Mouse (Mus musculus) spleen, adult 12 weeks (tissue): Measurements from ENCODE around the gene Selenoi.
"Not testable (repeated sequence)": the region's sequence is repeated elsewhere in the genome, so short reads cannot be mapped to it uniquely, and the experiment has no call there.

Source experiments
- DNase-seq: peaks from one replicate; pipeline ENCODE4 v3.0.0; 2022; ENCODE audit warnings: low spot score

The Selenoi gene

DNA sequence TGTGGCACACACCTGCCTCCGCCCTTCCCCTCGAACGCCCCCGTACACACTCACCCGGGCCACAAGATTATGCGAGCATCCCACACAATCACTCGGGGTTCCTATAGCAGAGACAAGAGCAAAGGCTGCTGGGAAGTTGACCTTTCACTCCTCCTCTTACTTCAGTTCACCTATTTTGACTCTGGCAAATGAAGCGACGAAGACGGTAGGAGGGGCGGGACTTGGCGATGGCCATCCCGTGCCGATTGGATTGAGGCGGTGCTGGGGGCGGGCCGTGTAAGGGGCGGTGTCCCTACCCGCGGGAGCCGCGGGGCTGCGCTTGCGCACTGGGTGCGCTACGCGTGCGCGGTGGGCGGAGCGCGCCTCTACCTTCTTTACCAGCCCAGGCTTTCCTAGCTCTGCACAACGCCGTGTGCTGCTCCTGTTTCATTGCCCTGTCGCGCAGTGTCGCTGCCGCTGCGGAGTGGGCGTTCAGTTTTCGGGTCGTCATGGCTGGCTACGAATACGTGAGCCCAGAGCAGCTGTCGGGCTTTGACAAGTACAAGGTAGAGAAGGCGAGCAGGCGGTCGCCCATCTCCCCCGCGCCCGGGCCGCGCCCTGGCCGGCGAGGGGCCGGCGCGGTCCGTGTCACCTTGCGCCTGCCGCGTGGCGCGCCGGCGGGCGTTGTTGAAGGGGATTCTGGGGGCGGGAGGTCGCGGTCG, at the start of gene Selenoi:
Gene Selenoi (plus strand): TSS at position 311 of the 701 bp plus-strand sequence.
- DNase-seq: peak; percentile 99

DNA sequence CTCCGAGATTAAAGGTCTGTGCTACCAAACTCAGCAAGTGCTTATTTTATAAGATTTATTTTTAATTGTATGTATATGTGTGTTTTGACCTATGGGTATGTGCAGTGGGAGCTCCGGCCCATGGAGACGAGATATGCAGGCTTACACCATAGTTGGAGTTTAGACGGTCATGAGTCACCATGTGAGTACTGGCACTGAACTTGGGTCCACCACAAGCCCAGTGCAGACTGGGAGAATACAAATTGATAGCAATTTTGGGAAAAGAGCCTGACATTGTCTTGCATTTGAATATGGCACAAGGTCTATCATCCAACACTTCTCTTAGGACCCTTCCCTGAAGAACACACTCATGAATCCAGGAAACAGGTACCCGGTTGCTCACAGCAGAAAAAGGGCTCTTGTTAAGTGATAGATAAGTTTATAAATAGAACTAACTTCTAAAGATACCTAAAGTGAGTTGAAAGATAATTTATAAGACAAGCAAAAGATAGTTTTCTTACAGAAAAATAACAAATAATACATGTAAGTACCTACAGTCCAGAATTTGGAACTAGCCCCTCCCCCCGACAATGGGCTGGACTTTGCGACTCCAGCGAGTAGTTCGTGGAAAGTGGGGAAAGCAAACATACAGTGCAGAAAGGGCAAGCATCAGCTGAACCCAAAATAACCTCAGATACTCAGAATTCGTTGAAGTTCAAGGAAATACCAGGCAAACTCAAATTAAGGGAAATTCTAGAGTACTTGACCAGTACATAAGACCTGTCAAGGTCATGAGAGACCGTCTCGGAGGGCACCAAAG, 44.5 kb upstream of the Selenoi start:
- DNase-seq: no peak

DNA sequence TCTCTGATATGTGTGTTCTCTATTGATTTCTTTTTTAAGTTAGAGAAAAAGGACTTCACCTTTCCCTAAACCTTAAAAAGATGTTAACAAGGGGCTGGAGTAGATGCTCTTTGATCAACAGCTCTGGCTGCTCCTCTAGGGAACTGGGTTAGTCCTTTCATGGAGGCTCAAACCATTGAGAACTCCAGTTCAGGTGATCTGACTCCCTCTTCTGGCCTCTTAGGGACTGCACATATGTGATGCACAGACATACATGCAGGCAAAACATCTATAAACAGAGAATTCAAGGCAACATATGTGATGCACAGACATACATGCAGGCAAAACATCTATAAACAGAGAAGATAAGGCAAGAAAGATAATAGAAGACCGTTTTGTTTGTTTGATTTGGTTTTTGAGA, 39.9 kb upstream of the Selenoi start:
- DNase-seq: no peak

DNA sequence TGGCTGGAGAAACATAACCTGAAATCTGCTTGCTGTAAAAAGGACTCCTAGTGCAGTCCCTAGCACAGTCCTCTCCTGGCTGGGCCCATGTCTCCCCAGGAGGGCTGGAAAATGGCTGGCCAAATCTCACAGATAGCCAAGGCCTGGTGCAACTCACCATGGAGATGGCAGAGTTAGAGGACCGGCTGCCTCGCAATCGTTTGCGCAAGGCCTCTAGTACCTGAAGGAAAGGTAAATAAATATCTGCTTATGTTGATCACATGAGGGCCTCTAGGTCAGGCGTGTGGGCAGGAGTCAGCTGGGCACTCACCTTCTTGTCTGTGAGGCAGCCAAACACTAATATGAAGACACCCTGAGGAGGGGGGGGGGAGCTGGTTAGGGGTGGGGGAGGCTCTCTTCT, 37.0 kb upstream of the Selenoi start:
- DNase-seq: no peak

DNA sequence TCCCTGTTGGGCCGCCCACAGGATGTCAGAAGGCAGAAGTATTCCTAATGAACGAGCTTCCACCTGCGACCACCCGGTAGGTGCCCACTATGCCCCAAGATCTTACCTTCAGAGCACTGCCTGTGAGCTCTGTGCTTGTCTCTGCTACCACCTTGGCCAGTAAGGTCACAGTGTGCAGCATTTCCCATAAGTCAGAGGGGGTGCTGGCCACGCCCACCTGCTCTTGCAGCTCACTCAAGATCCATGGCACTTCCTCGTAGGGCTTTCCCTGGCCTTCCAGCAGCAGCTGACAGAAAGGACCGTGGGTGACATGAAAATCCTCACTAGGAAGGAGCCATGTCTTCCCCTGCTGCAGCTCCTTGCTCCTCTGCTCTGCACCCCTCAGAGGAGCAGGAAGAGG, 34.1 kb upstream of the Selenoi start:
- no peak for DNase-seq

DNA sequence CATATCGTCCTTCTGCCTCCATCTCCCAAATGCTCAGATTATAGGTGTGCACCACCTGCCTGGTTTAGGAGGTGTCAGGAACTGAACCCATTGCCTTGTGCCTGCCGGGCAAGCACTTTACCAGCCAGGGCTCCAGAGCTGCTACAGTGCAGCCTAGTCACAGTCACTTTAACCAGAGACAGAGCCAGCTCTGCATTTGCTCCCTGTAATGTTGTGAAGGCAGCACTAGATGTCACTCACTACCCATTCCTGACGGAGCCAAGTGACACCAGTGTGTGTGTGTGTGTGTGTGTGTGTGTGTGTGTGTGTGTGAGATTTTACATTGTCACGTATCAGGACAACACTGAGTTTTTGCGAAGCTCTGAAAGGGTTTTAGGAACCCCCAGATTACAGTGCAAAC, 30.9 kb upstream of the Selenoi start:
- DNase-seq: no peak

DNA sequence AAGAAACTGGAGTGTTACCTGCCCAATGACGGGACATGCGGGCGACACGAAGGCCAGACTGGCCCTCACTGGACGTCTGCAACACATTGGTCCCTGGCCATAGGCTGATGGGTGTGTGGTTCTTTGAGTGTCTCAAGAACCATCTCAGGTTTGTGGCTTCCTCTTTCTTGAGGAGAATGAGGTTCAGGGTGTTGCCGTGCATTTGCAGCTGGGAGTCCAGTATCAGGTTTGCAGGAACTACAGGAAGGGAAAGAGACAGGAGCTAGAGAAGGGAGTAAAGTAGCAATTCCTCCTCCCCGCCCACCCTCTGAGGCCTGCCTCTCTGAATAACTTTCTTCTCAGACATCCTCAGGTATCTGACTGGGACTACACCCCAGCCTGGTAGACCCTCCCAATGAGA, 30.2 kb upstream of the Selenoi start:
- no peak for DNase-seq

DNA sequence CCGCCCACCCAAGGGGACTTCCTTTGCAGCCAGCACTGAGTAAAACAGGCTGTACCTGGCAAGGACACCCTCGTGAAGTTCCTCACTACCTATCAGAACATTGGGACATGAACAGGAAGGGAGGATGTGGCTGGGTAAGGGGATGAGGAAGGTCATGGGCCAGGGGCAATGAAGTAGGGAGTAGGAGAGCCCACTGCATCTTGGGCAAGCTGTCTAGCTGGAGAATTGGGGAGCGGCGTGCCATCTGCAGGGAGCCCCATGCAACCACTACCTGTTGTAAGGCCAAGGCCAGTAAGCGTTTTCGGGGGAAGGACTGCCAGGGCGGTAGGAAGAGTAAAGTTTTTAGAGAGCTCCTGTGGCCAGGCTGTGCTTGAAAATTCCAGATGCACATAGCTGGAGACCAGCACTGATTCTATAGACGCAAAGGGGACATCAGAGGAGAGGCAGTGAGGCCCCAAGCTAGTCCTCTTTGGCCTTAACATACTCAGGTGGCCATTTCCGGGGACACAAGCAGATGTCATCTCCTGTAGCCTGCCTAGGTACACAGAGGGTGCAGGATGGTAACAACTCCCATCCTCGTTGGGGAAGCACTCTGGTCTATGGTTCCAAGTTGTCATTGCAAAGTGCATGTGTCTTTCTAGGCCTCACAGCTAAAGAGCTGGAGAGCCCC, 29.0 kb upstream of the Selenoi start:
- DNase-seq: no peak

DNA sequence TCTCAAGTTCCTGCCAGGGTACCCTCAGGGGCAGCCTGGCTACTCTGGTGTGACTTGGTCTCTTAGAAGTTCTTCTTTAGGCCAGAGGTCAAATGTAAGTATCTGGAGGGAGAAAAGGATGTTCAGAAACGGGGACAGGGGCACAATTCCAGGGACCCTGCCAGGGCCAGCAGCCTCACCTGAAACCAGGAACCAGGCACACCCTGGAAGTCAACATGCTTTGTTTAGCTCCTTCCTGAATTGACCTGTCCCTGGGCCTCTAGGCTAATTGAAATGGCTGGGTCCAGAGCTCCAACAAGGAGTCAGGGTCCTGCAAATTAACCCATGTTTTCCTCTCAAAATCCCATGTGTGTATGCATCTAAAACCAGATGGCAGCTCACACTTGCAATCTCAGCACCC, 27.9 kb upstream of the Selenoi start:
- DNase-seq: no peak

DNA sequence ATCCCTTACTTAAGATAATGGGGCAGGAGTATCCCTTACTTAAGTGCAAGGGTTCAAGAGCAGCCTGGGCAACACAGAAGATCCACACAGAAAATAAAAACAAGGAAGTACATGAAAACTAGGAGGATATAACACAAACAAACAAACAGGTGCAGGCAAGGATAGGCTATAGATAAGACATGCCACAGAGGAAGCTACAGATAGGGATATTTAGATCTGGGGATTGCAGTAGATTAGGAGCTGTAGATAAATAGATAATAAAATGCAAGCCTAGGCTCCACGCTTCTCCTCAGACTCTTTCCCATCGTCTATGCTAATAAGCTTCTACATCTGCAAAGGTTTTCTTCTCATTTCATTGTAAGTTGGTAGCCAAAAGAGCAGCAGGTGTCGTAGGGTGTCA, 27.3 kb upstream of the Selenoi start:
- no peak for DNase-seq

DNA sequence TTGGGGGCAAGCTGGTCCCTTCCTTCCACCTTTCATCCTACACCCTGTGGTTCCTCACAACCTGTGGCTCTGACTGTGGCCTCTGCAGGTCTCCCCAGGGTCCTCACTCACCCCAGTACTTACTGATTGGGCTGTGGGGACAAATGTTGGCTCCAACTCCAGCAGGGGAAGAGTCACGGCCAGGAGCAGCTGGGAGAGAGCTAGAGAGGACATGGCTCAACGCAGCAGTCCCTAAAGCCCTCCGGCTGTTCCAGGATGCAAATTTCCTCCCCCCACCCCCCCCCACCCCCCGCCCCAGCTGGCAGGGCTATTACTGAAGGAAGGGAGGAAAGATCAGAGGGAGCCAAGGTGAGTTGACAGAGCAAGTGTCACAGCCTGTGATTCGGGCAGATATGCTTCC, 26.9 kb upstream of the Selenoi start, which contains the start of gene Adgrf3:
Gene Adgrf3 (minus strand): TSS at position 230 of the 400 bp plus-strand sequence.
- DNase-seq: no peak

DNA sequence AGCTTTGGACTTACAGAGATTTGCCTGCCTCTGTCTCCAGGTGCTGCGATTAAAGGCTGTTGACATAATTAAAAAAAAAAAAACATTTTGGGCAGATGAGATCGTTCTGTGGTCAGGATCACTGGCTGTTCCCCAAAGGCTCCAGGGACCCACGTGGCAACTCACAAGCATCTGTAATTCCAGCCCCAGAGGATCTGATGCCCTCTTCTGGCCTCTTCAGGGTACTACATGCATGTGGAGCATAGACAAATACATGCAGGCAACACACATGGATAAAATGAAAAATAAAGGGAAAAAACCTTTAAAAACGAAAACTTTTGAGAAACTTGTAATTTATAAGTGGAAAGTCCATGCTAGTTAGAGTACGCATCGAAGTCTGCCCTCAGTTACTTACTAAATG, 25.1 kb upstream of the Selenoi start:
- no peak for DNase-seq

DNA sequence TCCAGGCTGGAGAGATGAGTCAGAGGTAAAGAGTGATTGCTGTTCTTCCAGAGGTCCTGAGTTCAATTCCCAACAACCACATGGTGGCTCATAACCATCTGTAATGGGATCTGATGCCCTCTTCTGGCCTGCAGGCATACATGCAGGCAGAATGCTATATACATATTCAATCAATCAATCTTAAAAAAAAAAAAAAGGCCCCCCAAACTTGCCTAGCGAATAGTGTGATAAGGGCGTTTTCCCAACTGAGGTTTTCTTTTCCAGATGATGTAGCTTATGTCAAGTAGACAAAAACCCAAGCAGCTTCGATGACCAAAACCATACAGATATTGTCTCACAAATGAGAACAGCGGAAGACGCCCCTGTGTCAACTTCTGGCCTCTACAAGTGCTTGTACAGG, 21.6 kb upstream of the Selenoi start:
- not testable (repeated sequence) for DNase-seq

DNA sequence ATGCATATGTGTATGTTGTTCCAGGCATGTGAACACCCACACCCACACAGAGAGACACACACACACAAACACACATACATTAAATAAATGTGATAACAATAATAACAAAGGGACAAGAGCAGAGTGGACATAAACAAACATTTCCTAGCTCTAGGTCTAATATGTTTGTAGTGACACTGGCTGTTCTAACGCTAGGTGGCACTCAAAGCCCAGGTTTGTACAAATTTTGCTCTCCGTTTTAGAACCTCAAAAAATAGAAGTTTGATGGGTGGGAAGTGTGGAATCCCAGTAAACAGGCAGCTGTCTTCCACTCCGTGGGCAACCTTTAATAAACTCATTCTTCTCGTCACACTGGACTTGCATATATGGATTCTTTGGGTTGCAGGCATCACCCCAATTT, 17.5 kb upstream of the Selenoi start:
- DNase-seq: no peak

DNA sequence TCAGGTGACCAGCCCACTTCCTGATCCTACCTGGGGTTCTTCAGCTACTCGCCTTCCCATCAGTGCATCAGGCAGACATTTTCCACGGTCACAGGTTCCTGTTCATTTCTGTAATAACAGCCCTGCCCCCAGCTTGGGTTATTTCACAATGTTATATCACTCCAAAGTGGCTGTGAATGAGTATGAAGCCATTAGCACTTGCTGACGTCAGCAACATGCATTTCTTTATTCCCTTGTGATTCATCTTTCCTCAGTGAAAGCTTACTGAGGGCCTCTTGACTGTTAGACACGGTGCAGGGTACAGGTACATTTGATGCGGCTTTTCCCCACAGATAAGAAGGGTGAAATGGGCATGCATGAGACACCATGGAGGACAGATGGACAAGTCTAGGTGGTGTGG, 16.4 kb upstream of the Selenoi start:
- no peak for DNase-seq

DNA sequence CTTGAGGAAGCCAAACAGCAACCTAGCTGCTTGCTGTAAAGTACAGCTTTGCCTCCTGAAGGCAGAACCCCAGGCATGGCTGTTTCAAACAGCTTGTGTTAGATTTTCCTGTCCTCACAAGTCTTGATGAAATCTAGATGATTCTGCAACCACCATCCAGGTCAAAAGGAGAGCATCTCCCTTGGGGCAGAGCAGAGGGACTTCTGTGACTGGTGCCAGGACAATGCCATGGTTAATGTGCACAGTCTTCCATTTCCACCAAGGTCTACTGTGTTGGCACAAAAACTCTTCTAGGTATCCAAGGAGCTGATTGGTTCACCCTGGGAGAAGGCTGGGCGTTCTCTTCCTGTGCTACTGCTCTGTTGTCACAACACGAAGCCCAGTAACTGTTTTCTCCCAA, 12.7 kb upstream of the Selenoi start:
- DNase-seq: no peak

DNA sequence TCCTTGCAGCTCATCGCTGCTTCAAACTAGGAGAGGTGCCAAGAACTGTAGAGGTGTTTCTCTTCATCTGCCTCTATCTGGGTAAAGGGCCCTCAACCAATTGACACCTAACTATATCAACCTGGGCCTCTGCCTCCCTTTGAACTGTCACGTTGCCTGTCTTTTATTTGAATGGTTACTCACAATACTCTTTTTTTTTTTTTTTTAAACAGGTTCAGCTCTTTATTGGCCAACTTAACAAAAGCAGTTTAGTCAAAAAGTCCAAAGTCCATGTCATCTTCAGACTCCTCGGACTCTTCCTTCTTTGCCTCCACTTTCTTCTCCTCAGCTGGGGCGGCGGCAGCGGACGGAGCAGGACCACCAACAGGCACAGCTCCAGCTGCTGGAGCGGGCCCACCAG, 11.7 kb upstream of the Selenoi start:
- DNase-seq: no peak

DNA sequence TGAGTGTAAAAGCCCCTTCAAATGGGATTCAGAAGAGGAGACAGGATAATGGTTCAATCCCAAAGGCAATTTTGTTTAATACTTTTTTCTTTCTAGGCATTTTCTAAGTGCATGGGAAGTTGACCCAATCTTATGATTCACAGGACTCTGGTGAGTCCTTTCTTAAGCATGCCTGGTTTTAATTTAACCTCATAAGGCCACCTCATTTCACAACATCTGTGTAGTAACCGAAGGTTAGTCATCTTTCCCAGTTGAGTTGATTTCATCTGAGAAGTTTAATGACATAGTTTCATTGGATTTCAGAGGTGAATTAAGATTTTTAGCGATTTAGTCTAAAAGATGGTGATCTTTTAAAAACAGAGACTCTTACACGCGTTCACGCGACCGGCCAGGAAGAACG, 9.7 kb upstream of the Selenoi start:
- DNase-seq: no peak

DNA sequence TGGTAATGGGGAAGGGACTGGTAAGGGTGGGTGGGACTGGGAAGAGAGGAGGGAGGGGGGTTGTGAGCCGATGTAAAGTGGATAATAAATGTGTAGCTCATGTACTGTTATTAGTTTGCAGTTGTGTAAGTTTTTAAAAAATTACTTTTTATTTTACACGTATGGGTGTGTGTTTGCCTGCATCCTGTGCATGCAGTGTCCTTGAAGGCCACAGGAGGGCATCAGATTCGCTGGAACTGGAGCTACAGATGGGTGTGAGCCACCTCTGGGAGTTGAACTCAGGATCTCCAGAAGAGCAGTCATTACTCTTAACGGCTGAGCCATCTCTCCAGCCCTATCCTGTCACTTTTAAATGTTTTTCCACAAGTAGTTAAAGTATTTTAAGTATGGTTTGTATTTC, 1.5 kb upstream of the Selenoi start:
- DNase-seq: no peak

DNA sequence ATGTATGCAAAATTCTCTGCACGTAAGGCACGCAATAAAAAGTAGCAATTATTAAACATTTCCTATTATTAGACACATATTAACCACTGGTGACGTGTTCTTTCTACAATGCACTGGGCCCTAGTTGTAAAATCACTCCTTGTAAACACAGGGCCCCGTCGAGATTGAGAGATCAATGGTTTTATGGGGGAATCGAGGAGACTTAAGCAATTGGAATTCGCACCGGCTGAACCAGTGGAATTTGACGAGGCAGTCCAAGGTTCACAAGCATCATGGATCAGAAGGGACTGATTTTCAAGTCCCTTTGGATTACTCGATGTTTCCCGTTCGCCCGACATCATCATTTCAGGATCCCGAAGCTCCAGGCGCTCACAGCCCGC, 500 bp upstream of the Selenoi start:
- no peak for DNase-seq

DNA sequence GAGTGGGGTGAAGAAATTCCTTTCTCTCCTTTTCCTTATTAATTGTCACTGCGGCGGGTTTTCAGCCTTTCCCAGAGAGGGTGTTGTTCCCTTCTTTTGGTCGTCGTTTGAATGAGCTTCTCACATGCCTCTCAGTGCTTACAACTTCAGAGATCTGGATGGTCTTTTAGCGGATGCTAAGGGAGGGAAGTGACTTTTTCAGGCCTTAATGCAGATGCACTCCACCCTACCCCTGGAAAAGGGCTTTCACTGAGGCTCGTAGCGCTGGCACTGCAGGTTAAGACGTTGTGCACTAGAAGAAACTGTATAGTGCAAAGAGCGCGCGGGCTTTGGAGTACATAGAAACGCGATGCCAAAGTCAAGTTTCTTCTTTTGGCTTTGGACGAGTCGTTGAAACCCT, 661 bp downstream of the Selenoi start:
- peak; percentile 8 for DNase-seq

DNA sequence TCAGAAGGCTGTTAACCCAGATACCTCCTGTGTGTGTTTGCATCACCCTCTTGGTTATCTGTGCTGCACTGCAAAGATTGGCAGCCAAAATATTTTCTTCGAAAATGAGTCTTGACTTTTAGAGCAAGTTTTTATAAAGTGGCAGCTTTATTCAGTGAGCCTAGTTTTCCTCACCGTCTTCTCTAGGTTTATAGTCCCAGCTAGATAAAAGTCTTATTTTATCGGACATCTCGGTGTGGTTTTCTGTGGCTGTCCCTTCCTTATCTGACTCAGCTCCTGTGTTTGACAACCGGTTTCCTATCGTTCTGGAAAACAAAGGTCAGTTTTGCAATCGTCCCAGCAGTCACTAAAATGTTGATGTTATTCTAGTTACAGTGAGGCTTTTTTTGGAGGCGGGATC, 1.6 kb downstream of the Selenoi start:
- DNase-seq: no peak

DNA sequence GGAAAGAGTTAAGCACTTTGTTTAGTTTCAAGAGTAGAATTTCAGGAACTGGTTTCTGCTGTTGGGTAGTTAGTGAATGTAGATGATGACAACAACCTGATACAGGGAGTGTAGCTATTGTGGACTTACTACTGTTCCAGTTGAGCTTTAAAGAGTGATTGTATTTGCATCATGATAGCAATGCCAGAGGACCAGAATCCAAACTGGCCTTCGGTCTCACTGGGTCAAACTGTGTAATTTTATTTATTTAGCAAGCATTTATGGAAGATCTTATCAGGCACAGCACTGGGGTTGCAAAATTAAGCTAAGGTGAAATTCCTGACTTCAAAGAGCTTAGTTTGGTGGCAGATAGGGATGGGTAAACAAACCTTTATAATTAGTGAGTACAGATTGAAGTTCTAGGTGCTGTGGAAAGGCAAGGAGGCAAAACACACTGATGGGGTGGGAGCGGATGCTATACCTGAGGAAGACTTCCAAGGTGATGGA, 3.3 kb downstream of the Selenoi start:
- DNase-seq: no peak
